Mouse (Mus musculus) liver, embryonic 14.5 days (tissue): ENCODE results near the gene Loxl4. TPM values are rescaled to one million over a fixed set of nuclear protein-coding genes. Genes with fewer than 3 reads are reported as not detected.

Experiments
- ATAC-seq: fragments of 200-750 bp; cut with Nextera tagmentation; 2 replicates; pipeline ENCODE4 v1.8.0; 2017; ENCODE audit warnings: moderate number of reproducible peaks, mild to moderate bottlenecking, moderate library complexity; ENCODE audit not compliant: insufficient read depth
- DNase-seq, 3 experiments: peaks; one replicate each; pipeline ENCODE4 v3.0.0-alpha.2; 2012 to 2013; ENCODE audit warnings: low read depth in 3 of 3, low spot score in 3 of 3
- H3K27ac ChIP-seq: fragments of 300-500 bp; sonication (generic); 2 replicates; pipeline ENCODE4 v1.5.1; 2014; ENCODE audit warnings: moderate library complexity, mild to moderate bottlenecking, control low read depth, inconsistent platforms
- H3K27me3 ChIP-seq: fragments of 300-500 bp; sonication (generic); 2 replicates; pipeline ENCODE4 v1.6.1; 2014; ENCODE audit warnings: mild to moderate bottlenecking, low read length, moderate library complexity; ENCODE audit not compliant: control insufficient read depth, insufficient read depth
- H3K36me3 ChIP-seq: fragments of 300-500 bp; sonication (generic); replicated peaks from 2 replicates; pipeline ENCODE4 v1.6.1; 2014; ENCODE audit warnings: low read depth; ENCODE audit not compliant: control insufficient read depth, insufficient read depth
- H3K4me1 ChIP-seq, 2 experiments: fragments of 200-500 bp in 1 of 2; fragments of 300-500 bp in 1 of 2; sonication (generic) in 1 of 2; replicated peaks; 2 replicates each; pipeline ENCODE4 v1.6.1; 2012 to 2014; ENCODE audit warnings: antibody characterized with exemption in 1 of 2, inconsistent platforms in 1 of 2, low read length in 1 of 2; ENCODE audit not compliant: control insufficient read depth in 2 of 2, insufficient read depth in 2 of 2
- H3K4me2 ChIP-seq: fragments of 300-500 bp; sonication (generic); 2 replicates; pipeline ENCODE4 v1.6.1; 2014; ENCODE audit warnings: low read depth, mild to moderate bottlenecking, control low read depth, moderate library complexity
- H3K4me3 ChIP-seq, 2 experiments: fragments of 200-500 bp in 1 of 2; fragments of 300-500 bp in 1 of 2; sonication (generic) in 1 of 2; 2 replicates each; pipeline ENCODE4 v1.5.1; 2012 to 2014; ENCODE audit warnings: low read depth in 2 of 2, low read length in 2 of 2, mild to moderate bottlenecking in 2 of 2, control low read depth in 1 of 2, inconsistent platforms in 1 of 2, moderate library complexity in 1 of 2; ENCODE audit not compliant: insufficient read depth in 1 of 2
- H3K9ac ChIP-seq: fragments of 300-500 bp; sonication (generic); replicated peaks from 2 replicates; pipeline ENCODE4 v1.6.1; 2014; ENCODE audit warnings: mild to moderate bottlenecking, control low read depth, moderate library complexity
- H3K9me3 ChIP-seq: fragments of 300-500 bp; sonication (generic); 2 replicates; pipeline ENCODE4 v1.6.1; 2016; ENCODE audit warnings: low read length, mixed read lengths; ENCODE audit not compliant: control insufficient read depth
- CTCF ChIP-seq: IDR thresholded peaks from 2 replicates; pipeline ENCODE4 v1.5.1; 2016; ENCODE audit warnings: antibody characterized with exemption, low read depth, control low read depth
- EP300 ChIP-seq: IDR thresholded peaks from 2 replicates; pipeline ENCODE4 v1.6.1; 2016; ENCODE audit warnings: antibody characterized with exemption, low read depth
- WGBS: fragments of 180-500 bp; shearing (Covaris S2); extraction: QIAGEN DNeasy Blood & Tissue Kit; methylation state at CpG from one replicate; pipeline ENCODE4 v1.1.7; 2014; ENCODE audit not compliant: insufficient replicate concordance; 5-methylcytosine and 5-hydroxymethylcytosine counted together
- polyA plus RNA-seq, 2 experiments: library from polyadenylated mRNA; depleted of rRNA in 1 of 2; stranded (reverse) in 1 of 2; unstranded in 1 of 2; fragments of >200 nt; fragmentation: Nextera tagmentation in 1 of 2; extraction: Ambion mirVana in 1 of 2; gene quantifications; 2 replicates each; pipeline versions ENCODE4 v1.2.1 to v1.2.3; 2012 to 2014

The Loxl4 gene
- polyA plus RNA-seq, 2 experiments: 0.05 to 0.06 TPM

DNA sequence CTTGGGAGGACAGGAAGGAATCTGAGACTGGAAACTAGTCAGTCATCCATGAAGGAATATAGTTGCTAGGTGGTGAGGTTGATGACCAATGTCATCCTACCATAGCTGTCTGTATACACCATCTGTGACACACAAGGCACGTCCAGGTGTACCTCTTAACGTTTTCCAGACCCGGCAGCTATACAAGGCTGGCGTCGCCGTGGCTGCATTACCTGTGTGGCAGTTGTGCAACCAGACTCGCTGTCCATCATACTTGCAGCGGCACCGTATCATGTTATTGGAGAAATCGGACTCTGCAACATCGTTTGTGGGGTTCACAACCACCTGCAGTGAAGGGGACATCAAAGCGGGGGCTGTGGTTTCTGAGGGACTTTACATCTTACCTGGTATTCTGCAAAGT is 15.3 kb downstream of the Loxl4 start:
- no peak overlapping the region for H3K4me3 ChIP-seq
- H3K27me3 ChIP-seq: no peaks in the 10 kb centered on the region
- H3K36me3 ChIP-seq: peaks cover 2% of the 10 kb centered on the region; the same call in 1 of the 2 replicates
- H3K9me3 ChIP-seq: no peaks in the 10 kb centered on the region
- no peak for TF ChIP-seq EP300
- no peak for TF ChIP-seq CTCF
- H3K4me1 ChIP-seq: no peaks in the 10 kb centered on the region
- H3K27ac ChIP-seq: no peak overlapping the region
- DNase-seq (no peak), ATAC-seq (no peak)
- WGBS: 82% methylated on average over 12 of the region's 12 CpGs
- H3K9ac ChIP-seq: no peak overlapping the region
- no peak overlapping the region for H3K4me2 ChIP-seq

GRCm38 (mm10) chr19:42595066-42595465 is 17.5 kb downstream of the Loxl4 start:
- 84% methylated on average over 6 of the region's 6 CpGs for WGBS
- no peaks in the 10 kb centered on the region for H3K4me1 ChIP-seq
- DNase-seq (no peak), ATAC-seq (no peak)
- no peak for TF ChIP-seq CTCF
- no peak for TF ChIP-seq EP300
- H3K9ac ChIP-seq: no peak overlapping the region
- H3K27ac ChIP-seq: no peak overlapping the region
- no peak overlapping the region for H3K4me2 ChIP-seq
- no peaks in the 10 kb centered on the region for H3K27me3 ChIP-seq
- H3K36me3 ChIP-seq: peaks cover 11% of the 10 kb centered on the region
- no peak overlapping the region for H3K4me3 ChIP-seq
- H3K9me3 ChIP-seq: no peaks in the 10 kb centered on the region

- no peak overlapping the region for H3K4me2 ChIP-seq
- H3K9ac ChIP-seq: no peak overlapping the region
- H3K4me1 ChIP-seq: no peaks in the 10 kb centered on the region
- no peak for DNase-seq
- 77% methylated on average over 6 of the region's 6 CpGs for WGBS
- no peaks in the 10 kb centered on the region for H3K27me3 ChIP-seq
- no peak overlapping the region for H3K4me3 ChIP-seq
- ATAC-seq: no peak
- H3K27ac ChIP-seq: no peak overlapping the region
- no peaks in the 10 kb centered on the region for H3K9me3 ChIP-seq
- peaks cover 11% of the 10 kb centered on the region for H3K36me3 ChIP-seq
- TF ChIP-seq EP300 (no peak), CTCF (no peak)
Measured at GRCm38 (mm10) chr19:42593456-42593855, 19.2 kb downstream of the Loxl4 start.

- WGBS: 87% methylated on average over 14 of the region's 14 CpGs
Measured at GRCm38 (mm10) chr19:42591534-42591933, 21.1 kb downstream of the Loxl4 start.

DNA sequence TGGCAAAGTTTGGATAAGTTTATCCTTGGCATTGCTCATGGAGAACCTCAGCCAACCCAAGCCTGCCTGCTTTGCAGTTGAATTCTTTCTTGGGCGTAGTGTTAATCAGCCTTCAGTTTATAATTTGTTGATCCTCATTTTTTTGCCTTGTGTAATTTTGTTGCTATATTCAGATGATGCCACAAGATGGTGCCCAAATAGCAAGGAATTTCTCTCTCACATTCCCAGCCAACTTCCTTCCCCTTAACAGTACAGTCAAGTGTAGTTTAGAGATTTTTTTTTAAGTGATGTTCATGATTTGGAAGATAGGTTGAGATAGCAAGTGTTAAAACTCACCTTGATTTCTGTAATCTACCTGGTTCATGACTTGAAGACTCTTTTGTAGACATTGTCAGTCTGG is 23.4 kb downstream of the Loxl4 start:
- H3K36me3 ChIP-seq: peaks cover 13% of the 10 kb centered on the region
- no peak overlapping the region for H3K9ac ChIP-seq
- no peaks in the 10 kb centered on the region for H3K27me3 ChIP-seq
- H3K27ac ChIP-seq: no peak overlapping the region
- no peak for DNase-seq
- 69% methylated on average over 1 of the region's 1 CpGs for WGBS
- peaks cover 4 to 8% of the 10 kb centered on the region in 2 experiments for H3K4me1 ChIP-seq
- H3K4me3 ChIP-seq: no peak overlapping the region
- no peak overlapping the region for H3K4me2 ChIP-seq
- ATAC-seq: no peak
- H3K9me3 ChIP-seq: no peaks in the 10 kb centered on the region
- no peak for TF ChIP-seq CTCF
- TF ChIP-seq EP300: no peak

More at GRCm38 (mm10) chr19:42591534-42591933, 21.1 kb downstream of the Loxl4 start:
- DNase-seq (no peak), ATAC-seq (no peak)
- Histone ChIP-seq H3K4me2 (no peak overlapping the region), H3K9ac (no peak overlapping the region), H3K4me1 (no peaks in the 10 kb centered on the region), H3K4me3 (no peak overlapping the region), H3K9me3 (no peaks in the 10 kb centered on the region), H3K27me3 (no peaks in the 10 kb centered on the region), H3K36me3 (peaks cover 13% of the 10 kb centered on the region), H3K27ac (no peak overlapping the region)
- TF ChIP-seq EP300: no peak
- no peak for TF ChIP-seq CTCF
